Mouse (Mus musculus): ENCODE data around the gene Dapk3.
A peak's percentile ranks its signal among the peaks of the same experiment; 100 is the strongest.
"Not testable (repeated sequence)": the region's sequence is repeated elsewhere in the genome, so short reads cannot be mapped to it uniquely, and the experiment has no call there.

Gene Dapk3

DNA sequence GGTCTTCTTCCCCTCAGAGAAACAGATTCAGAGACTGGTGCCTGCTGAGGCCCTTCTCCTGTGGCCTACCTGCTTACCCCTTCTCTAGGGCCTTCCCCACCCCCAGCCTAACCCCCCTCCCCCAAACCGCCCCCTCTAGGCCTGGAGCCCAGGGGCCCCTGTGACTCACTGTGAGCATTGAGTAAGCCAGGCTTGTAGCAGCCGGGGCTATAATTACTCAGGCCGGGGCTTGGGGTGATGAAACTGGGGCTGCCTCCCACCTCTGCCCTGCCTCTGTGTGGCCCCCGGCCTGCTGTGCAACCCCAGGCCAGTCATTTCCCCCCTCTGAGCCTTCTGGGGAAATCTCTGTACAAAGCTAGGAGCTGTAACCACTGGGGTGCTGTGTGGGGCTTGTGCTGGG lies 36.5 kb upstream of the Dapk3 start:
- DNase-seq, result no peak

DNA sequence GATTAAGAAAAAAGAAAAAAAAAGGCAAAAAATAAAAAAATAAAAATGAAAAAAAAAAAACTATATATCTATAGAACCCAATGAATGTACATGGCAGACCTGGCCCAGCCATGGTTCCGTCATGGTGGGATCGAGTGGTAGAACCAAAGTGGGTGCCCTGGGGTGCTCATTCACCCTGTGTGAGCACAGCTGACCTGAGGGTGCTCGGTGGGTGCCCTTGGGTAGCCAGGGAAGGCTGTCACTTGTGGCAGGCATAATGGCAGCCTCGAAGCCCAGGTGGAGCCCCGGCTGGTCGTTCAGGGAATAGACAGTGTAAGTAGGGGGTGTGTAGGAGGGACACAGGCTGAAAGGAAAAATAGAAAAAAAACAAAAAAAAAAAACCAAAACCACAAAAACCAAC lies 31.5 kb upstream of the Dapk3 start:
- DNase-seq, result no peak

GRCm38 (mm10) chr10:81152609-81153008 lies 30.2 kb upstream of the Dapk3 start:
- DNase-seq, result no peak

- no peak for DNase-seq
These were observed 28.5 kb upstream of the Dapk3 start for GRCm38 (mm10) chr10:81154313-81154712.

DNA sequence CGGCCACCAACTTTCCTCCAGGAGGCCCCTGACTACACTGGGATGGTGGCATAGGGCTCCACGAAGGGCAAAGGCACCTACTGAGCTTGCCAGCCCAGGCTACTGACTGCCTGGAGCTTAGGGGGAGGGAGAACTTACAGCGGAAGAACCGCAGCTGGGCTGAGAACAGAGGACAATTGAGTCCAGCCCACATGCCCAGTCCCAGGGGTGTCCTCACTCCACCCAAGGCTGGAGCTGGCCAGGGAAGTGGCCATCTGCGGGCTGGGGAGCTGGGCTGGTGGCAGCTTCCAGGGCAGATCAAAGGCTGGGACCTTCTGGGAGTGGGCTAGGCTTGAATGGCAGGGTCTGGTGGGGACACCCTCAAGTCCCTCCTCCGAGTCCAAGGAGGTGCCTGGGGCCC lies 28.1 kb upstream of the Dapk3 start:
- no peak for DNase-seq

- DNase-seq, result peak; percentile 97 to 99
These were observed 21.0 kb upstream of the Dapk3 start for GRCm38 (mm10) chr10:81161602-81162317.

GRCm38 (mm10) chr10:81162318-81162652 lies 20.5 kb upstream of the Dapk3 start:
- DNase-seq, result peak in 1 of 2 experiments; percentile 90

GRCm38 (mm10) chr10:81165118-81165517 lies 17.7 kb upstream of the Dapk3 start:
- no peak for DNase-seq

DNA sequence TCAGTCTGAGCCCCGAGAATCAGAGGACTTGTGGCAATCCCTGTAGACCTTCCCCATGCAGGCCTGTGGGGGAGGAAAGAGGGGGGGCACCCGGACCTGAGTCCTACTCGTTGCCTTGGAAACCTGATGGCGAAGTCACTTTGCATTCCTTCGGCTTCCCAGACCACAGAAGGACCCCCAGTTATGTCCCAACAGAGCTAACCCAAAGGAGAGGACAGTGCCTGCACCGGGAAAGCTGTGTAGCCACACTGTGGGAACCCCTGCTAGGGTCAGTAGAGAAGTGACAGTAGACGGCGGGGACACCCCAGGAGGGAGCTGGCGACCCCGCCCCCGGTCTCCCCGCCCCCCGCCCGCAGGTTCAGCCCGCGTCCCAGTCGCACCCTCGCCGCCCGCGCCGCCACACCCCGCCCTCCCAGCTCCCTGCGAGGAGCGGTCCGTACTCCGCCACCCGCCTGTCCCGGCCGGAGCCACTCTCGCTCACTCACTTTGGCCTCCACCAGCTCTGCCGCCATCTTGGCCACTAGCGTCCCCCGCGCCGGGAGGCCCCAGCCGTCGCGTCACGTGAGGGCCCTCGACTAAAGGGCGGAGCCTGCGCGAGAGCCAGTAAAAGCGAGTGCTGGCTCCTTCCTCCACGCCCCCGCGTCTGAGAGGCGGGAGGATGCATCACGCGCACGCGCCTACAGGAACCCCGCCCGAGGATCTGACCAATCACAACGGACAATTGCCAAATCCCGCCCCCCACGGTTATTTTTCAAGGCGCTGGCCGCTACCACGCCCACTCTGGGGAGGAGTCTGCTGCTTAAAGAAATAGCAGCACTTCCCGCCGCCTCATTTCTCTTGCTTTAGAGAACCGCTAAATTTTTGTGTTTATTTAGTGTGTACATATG lies 15.4 kb upstream of the Dapk3 start, which contains the start of gene Pias4:
TSS of gene Pias4 (minus strand) at position 724 of the 887 bp plus-strand sequence.
- peak; percentile 99 to 100 for DNase-seq

GRCm38 (mm10) chr10:81168087-81168431 lies 14.7 kb upstream of the Dapk3 start:
- DNase-seq, result no peak

DNA sequence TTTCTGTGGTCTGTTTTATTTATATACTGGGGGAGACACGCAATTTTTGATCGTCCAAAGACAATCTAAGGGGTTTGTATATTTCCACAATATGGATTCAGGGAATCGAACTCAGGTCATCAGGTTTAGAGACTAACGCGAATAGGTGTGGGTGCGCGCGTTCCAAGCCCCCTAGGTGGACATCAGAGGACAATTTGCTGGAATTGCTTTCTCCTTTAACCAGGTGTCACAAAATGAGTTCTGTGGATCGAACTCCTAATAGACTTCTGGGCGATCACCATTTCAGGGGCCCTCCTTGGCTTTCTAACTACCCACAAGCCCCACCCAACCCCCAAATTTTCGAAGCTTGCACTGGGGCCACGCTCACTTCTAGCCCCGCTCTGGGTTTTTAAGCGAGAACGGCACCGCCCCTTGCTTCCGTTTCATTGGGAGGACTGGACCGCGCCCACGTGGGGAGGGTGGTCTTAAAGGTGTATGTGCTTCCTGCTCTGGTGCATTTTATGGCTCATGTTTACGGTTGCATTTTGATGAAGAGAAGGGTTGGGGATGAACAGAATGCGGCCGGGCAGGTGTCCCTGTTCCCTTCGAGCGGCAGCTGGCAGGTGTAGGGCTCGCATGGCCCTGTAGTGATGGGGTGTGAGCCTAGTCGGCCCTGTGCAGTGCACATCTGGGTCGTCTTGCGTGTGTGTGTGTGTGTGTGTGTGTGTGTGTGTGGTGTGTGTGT lies 14.1 kb upstream of the Dapk3 start:
- DNase-seq, result peak; percentile 86 to 91

DNA sequence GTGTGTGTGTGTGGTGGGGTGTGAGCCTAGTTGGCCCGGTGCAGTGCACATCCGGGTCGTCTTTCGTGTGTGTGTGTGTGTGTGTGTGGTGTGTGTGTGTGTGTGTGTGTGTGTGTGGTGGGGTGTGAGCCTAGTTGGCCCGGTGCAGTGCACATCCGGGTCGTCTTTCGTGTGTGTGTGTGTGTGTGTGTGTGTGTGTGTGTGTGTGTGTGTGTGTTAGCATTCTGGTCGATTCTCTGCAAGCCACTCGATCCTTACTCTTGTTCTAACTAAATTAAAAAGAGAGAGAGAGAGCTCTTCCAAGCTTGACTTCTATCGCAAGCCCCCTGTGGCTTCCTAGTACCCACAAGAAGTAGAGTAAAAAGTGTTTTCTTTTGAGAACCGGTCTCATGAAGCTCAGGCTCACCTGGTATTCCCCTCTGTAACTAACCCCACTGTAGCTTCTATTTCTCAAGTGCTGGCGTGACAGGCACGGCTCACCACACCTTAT lies 13.3 kb upstream of the Dapk3 start:
- DNase-seq, result peak; percentile 70 to 73

GRCm38 (mm10) chr10:81173132-81173531 lies 9.7 kb upstream of the Dapk3 start:
- DNase-seq, result peak; percentile 87 to 88

DNA sequence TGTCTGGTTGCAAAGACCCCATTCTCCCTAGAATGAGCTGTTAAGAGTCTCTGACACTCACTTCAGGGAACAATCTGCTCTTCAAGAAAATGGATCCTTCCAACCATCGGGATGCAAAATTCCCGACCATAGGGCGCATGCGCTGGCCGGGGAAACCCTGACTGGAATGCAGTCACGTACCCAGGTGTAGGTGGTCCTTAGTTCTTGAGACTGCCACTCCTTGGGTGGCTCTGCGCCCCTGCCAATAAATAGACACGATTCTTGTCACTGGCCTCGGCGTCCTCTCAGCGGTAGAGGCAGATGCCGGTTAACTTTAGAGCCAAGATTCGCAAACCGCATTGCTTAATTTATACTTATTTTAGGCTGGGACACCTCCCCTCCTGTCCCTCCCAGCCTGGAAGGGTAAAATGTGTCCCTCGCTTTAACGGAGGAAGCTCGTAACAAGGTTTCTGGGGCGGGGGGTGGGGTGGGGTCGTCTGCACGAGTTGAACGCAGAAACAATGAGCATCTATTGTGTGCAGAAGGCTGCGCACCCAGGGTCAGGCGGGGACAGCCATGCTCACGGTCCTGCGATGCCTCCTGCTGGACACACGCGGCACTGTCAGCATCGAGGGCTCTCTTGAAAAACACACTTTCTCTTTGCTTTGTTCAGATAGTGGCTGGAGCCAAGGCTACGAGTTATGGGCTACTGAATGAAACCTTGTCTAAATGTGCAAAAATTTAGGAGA lies 8.0 kb upstream of the Dapk3 start:
- peak; percentile 91 for DNase-seq

GRCm38 (mm10) chr10:81175345-81175701 lies 7.5 kb upstream of the Dapk3 start:
- not testable (repeated sequence) for DNase-seq

DNA sequence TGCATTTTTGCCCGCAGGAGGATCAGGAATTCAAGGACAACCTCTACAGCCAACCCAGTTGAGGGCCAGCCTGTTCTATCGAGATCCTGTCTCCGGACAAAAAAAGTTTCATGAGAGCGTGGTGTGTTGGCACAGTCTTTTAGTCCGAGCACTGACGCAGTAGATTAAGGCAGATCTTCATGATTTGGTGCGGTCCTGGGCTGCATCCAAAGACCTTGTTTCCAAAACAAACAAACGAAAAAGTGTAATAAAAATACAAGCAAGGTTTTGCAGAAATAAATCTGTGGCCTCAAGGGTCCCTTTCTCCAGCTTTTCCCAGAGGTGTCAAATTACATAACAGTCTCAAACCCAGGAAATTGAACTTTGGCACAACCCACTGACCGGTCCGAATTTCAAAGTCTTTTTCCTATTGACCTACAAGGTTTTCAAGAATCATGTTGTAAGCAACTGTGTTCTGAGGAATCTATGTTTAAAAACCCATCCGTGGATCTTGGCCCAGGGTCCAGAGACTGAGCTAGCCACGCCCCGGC lies 6.8 kb upstream of the Dapk3 start:
- no peak for DNase-seq

DNA sequence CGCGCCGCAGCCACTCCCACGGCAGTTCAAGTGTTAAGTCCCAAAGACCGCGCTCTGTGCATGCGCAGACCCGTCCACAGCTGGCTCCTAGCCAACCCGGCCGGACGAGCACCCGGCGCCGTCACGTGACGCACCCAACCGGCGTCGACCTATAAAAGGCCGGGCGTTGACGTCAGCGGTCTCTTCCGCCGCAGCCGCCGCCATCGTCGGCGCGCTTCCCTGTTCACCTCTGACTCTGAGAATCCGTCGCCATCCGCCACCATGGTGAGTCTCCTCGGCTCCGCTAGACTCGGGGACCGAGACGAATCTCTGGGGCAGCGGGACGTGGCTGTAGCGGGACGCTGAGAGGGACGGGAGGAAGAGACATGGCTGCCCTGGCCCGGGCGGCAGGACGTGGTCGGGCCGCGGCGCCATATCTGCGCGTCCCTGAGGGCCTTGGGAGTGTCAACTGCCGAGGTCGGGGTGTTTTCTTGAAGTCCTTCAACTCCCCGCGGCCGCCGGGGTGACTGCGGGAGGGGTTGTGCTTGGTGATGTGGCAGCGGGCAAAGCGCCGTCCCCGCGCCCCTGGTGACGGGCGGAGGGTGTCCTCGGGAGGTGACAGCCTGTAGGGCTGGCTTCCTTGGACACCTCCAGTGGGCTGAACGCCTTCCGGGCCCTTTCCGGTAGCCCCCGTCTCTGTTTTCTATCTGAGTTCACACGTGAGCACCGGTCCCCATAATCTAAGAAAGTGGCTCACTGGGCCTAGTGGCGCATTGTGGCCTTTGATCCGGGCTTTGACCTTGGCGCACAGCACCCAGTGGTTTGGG lies 6.1 kb upstream of the Dapk3 start, which contains the start of gene Eef2:
TSS of gene Eef2 (plus strand) at position 166 of the 806 bp plus-strand sequence.
- DNase-seq, result peak; percentile 98

DNA sequence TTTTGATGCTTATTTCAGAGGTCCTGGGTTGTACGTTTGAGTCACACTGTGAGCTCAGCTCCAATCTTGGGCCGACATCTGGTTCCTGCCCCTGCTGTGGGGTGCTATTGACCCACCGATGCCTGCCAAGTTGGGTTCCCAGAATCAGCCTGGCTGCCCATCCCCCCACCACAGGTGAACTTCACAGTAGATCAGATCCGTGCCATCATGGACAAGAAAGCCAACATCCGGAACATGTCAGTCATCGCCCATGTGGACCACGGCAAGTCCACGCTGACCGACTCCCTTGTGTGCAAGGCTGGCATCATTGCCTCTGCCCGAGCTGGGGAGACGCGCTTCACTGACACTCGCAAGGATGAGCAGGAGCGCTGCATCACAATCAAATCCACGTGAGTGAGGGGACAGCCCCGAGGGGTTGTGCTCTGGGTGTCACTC lies 5.3 kb upstream of the Dapk3 start:
- DNase-seq, result peak; percentile 45 to 54

DNA sequence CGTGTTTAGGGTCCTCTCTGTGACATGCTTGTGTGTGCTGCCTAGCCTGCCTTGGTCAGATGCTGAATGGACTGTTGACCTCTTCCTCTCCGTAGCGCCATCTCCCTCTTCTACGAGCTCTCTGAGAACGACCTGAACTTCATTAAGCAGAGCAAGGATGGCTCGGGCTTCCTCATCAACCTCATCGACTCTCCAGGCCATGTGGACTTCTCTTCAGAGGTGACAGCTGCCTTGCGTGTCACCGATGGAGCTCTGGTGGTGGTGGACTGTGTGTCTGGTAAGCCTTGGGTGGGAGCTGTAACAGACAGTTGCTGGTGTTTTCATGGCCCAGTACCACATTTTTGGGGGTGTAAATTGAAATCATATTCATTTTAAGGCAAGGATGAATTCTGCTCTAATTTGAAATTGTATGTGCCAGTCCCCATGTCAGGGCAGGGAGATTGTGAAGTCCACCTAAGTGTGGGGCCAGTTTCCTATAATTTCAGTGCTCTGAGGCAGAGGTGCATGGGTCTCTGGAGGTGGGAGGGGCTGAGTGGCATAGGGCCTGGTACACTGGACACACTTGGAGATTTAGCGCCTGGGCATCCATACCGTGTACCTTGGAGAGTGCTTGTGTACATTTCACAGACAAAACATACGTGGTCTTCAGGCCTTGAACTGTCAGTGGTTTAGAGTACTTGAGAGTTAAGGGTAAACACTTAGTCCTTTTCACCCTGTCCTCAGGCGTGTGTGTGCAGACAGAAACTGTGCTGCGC lies 4.7 kb upstream of the Dapk3 start:
- no peak for DNase-seq

- DNase-seq, result no peak
These were observed 3.9 kb upstream of the Dapk3 start for GRCm38 (mm10) chr10:81178927-81179326.

Data from B cell, adult 2 months (primary cell).